Mouse (Mus musculus): ENCODE results near the gene Gm10197. TPM values are rescaled to one million over a fixed set of nuclear protein-coding genes. Genes with fewer than 3 reads are reported as not detected.

Gm10197 gene
- polyA plus RNA-seq, 1 experiment, result not detected

GRCm38 (mm10) chr19:53377652-53378051, 6.1 kb upstream of the Gm10197 start:
- H3K4me3 ChIP-seq (replicated peaks), result no peak overlapping the region
- TF ChIP-seq FLI1 (IDR thresholded peaks at IDR 0.05; ENCODE audit: low read length), result no peak
- H3K9me3 ChIP-seq, result no peaks in the 10 kb centered on the region
- peaks cover 96% of the 10 kb centered on the region for H3K36me3 ChIP-seq (replicated peaks; ENCODE audit: low read length)
- H3K4me1 ChIP-seq, result no peaks in the 10 kb centered on the region
- no peaks in the 10 kb centered on the region for H3K27me3 ChIP-seq (replicated peaks)

DNA sequence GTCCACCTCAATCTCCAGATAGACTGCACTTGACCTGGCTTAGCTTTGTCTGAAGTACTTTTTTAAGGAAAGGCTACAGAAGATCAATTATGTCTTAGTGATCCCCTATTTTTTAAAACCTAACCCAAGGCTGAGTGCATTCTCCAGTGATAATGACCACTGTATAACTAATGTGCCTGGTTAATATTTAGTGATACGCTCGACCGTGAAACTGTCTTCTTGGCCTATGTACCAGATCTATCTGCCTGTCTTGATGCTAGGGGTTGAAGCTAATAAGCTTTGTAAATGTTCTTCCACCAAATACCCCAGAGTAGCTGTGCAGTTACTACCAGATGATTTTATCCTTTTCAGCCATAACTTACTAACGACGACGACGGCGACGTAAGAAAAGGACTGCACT, 4.2 kb upstream of the Gm10197 start:
- TF ChIP-seq FLI1 (IDR thresholded peaks at IDR 0.05; ENCODE audit: low read length) (no peak), GATA1 (IDR thresholded peaks at IDR 0.05; ENCODE audit: borderline replicate concordance, low read length) (no peak)
- Histone ChIP-seq H3K4me3 (replicated peaks) (no peak overlapping the region), H3K9me3 (no peaks in the 10 kb centered on the region), H3K36me3 (replicated peaks; ENCODE audit: low read length) (peaks cover 96% of the 10 kb centered on the region), H3K27me3 (replicated peaks) (no peaks in the 10 kb centered on the region), H3K4me1 (no peaks in the 10 kb centered on the region)

DNA sequence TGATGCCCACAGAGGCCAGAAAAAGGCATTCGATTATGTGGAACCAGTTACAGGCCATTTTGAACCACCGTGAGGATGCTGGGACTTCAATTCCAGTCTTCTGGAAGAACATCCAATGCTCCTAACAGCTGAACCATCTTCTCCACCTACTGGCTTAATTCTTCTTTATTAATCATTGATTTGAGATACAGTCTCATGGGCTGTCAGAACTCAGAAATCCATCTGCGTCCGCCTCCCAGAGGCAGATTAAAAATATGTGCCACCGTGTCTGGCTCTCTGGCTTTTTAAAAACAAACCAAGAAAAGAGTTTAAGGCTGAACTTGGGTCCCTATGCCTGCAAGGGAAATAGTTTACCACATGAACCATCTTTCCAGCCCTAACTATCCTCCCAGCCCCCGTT, 3.7 kb upstream of the Gm10197 start:
- no peak for TF ChIP-seq FLI1 (IDR thresholded peaks at IDR 0.05; ENCODE audit: low read length)
- TF ChIP-seq GATA1 (IDR thresholded peaks at IDR 0.05; ENCODE audit: borderline replicate concordance, low read length), result no peak
- no peaks in the 10 kb centered on the region for H3K27me3 ChIP-seq (replicated peaks)
- H3K4me3 ChIP-seq (replicated peaks), result no peak overlapping the region
- H3K36me3 ChIP-seq (replicated peaks; ENCODE audit: low read length), result peaks cover 96% of the 10 kb centered on the region
- H3K9me3 ChIP-seq, result no peaks in the 10 kb centered on the region
- no peaks in the 10 kb centered on the region for H3K4me1 ChIP-seq

- Histone ChIP-seq H3K27me3 (replicated peaks) (no peaks in the 10 kb centered on the region), H3K4me1 (peaks cover 10% of the 10 kb centered on the region), H3K36me3 (replicated peaks; ENCODE audit: low read length) (peaks cover 98% of the 10 kb centered on the region), H3K9me3 (no peaks in the 10 kb centered on the region), H3K4me3 (replicated peaks) (no peak overlapping the region)
- no peak for TF ChIP-seq FLI1 (IDR thresholded peaks at IDR 0.05; ENCODE audit: low read length)
Measured at GRCm38 (mm10) chr19:53373570-53373969, 2.0 kb upstream of the Gm10197 start.

DNA sequence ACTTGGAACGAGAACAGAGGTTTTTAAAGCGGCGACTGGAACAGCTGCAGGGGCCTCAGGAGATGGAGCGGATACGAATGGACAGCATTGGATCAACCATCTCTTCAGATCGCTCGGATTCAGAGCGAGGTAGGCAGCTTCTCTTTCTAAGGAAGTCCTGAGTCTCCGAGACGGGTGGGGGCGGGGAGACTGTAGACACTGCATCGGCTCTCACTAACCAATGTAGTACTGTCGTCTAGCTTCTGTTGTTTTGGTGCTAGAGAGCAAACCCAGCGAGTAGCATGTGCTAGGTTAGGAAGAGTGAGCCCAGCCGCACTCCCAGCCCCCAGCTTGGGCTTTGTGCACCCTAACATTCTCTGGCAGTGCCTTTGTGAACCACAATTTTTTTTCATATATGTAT, 1.3 kb downstream of the Gm10197 start:
- Histone ChIP-seq H3K36me3 (replicated peaks; ENCODE audit: low read length) (peaks cover 71% of the 10 kb centered on the region), H3K4me1 (peaks cover 14% of the 10 kb centered on the region), H3K27me3 (replicated peaks) (no peaks in the 10 kb centered on the region), H3K4me3 (replicated peaks) (no peak overlapping the region), H3K9me3 (no peaks in the 10 kb centered on the region)
- no peak for TF ChIP-seq FLI1 (IDR thresholded peaks at IDR 0.05; ENCODE audit: low read length)
- no peak for TF ChIP-seq GATA1 (IDR thresholded peaks at IDR 0.05; ENCODE audit: borderline replicate concordance, low read length)

- no peak for TF ChIP-seq GATA1 (IDR thresholded peaks at IDR 0.05; ENCODE audit: borderline replicate concordance, low read length)
- no peak for TF ChIP-seq FLI1 (IDR thresholded peaks at IDR 0.05; ENCODE audit: low read length)
- Histone ChIP-seq H3K4me1 (peaks cover 14% of the 10 kb centered on the region), H3K4me3 (replicated peaks) (no peak overlapping the region), H3K36me3 (replicated peaks; ENCODE audit: low read length) (peaks cover 64% of the 10 kb centered on the region), H3K27me3 (replicated peaks) (no peaks in the 10 kb centered on the region), H3K9me3 (no peaks in the 10 kb centered on the region)
Measured at GRCm38 (mm10) chr19:53369469-53370043, 2.0 kb downstream of the Gm10197 start.

- no peaks in the 10 kb centered on the region for H3K9me3 ChIP-seq
- no peaks in the 10 kb centered on the region for H3K27me3 ChIP-seq (replicated peaks)
- peaks cover 14% of the 10 kb centered on the region for H3K4me1 ChIP-seq
- TF ChIP-seq FLI1 (IDR thresholded peaks at IDR 0.05; ENCODE audit: low read length) (no peak), GATA1 (IDR thresholded peaks at IDR 0.05; ENCODE audit: borderline replicate concordance, low read length) (no peak)
- no peak overlapping the region for H3K4me3 ChIP-seq (replicated peaks)
- H3K36me3 ChIP-seq (replicated peaks; ENCODE audit: low read length), result peaks cover 43% of the 10 kb centered on the region
Measured at GRCm38 (mm10) chr19:53366881-53367280, 4.7 kb downstream of the Gm10197 start.

DNA sequence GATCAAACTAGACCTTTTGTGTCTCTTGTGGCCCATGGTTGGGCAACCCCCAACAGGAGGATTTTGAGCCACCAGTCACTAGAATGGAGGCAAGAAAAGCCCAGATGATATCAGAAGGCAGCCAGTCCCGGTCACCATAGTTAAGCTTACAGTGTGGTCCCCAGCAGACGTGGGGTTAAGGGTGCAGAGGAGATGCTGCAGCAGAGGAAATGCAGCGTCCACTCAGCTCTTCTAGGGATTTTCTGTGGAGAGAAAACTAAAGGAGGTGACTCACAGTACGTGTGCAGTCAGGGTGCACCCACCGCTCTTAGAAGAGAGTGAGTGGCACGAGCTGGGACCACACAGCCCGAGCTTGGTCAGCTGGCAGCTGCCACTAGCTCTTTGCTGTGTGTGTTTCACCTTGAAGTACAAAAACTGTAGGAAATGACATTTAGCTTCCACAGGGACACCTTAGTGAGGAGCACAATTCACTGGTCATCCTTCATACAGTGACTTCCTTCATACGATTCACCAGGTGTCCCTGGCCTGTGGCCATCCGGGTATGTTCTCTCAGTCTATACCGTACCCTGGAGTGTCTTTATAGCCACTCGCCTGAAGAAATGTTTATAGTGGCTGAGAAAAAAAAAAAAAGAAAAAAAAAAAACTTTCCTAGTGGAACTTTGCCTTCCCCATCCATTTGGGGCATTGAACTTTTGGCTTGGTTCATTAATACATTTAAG, 5.3 kb downstream of the Gm10197 start:
- Histone ChIP-seq H3K4me3 (replicated peaks) (no peak overlapping the region), H3K36me3 (replicated peaks; ENCODE audit: low read length) (peaks cover 36% of the 10 kb centered on the region), H3K4me1 (peaks cover 14% of the 10 kb centered on the region), H3K9me3 (no peaks in the 10 kb centered on the region), H3K27me3 (replicated peaks) (no peaks in the 10 kb centered on the region)
- TF ChIP-seq GATA1 (IDR thresholded peaks at IDR 0.05; ENCODE audit: borderline replicate concordance, low read length) (no peak), FLI1 (IDR thresholded peaks at IDR 0.05; ENCODE audit: low read length) (no peak)

DNA sequence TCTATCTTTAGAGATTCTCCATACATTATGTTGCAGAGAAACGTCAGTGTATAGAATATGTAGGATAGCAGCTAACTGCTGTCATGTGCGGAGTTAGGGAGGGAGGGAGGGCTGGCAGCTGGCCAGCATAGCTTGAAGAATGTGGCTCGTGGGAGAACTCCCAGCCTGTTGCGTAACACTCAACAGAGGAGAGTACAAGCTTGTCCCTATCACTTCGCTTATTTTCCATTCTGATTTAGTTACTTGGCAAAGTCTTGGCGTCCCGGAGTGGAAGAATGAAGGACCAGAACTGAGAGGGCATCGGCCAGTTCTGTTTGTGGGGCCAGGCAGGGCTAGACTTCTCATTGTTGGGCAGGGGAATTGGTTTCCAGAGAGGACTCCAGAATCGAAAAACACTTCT, 6.6 kb downstream of the Gm10197 start:
- TF ChIP-seq FLI1 (IDR thresholded peaks at IDR 0.05; ENCODE audit: low read length) (no peak), GATA1 (IDR thresholded peaks at IDR 0.05; ENCODE audit: borderline replicate concordance, low read length) (no peak)
- no peak overlapping the region for H3K4me3 ChIP-seq (replicated peaks)
- peaks cover 14% of the 10 kb centered on the region for H3K4me1 ChIP-seq
- no peaks in the 10 kb centered on the region for H3K9me3 ChIP-seq
- H3K36me3 ChIP-seq (replicated peaks; ENCODE audit: low read length), result peaks cover 23% of the 10 kb centered on the region
- H3K27me3 ChIP-seq (replicated peaks), result no peaks in the 10 kb centered on the region

DNA sequence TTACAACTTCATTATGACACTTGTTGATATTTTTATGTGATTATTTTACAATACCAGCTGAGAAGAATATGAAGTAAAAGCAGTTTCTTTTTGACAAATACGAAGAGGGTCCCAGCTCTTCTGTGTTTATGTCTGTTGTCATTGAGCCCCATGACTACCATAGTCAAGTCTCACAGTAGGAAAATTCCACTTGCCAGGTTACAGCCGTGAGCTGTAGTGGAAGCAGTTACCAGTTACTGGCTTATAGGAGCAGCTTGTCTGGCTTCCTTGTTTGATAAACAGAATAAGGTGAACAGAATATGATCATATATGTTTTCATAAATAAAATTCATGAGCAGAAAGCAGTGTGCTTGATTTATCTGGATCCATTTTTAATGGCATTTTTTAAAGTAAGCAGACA, 7.0 kb downstream of the Gm10197 start:
- Histone ChIP-seq H3K4me1 (peaks cover 15% of the 10 kb centered on the region), H3K27me3 (replicated peaks) (no peaks in the 10 kb centered on the region), H3K4me3 (replicated peaks) (no peak overlapping the region), H3K9me3 (no peaks in the 10 kb centered on the region), H3K36me3 (replicated peaks; ENCODE audit: low read length) (peaks cover 22% of the 10 kb centered on the region)
- TF ChIP-seq FLI1 (IDR thresholded peaks at IDR 0.05; ENCODE audit: low read length) (no peak), GATA1 (IDR thresholded peaks at IDR 0.05; ENCODE audit: borderline replicate concordance, low read length) (no peak)
